Comparison of ENCODE assay signal across 9 mouse cellular contexts in the genomic region with DNA sequence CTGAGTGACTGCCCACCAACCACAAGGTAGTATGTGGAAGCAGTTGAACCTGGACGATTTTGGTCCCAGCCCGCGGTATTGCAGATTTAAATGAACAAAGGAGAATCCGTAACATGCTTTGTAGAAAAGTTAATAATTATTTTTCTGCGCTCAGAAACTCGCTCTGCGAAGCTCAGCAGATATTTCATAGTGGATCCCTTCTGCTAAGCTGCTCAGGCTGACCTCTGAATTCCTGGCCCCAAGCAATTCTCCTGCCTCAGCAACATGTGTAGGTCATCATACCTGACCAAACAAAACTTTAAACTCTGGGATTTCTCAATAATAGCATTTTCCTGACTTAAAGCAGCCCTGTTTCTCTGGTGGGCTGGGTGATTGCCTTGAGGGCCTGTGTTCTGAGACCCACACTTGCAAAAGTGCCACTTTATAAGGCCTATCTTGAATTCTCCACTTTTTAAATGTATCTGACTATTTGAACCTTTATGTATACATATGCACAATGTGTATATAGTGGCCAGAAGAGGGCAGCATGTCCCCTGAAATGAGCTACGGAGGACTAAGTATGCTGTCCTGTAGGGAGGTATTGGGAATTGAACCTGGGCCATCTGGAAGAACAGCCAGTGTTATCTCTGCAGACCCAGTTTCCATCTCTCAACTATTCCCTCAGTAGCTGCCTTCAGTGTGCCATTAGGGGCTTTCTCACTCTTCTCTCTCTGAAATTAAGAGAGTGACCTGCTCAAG. TPM values are rescaled to one million over a fixed set of nuclear protein-coding genes. Genes with fewer than 3 reads are reported as not detected.
A peak's percentile ranks its signal among the peaks of the same experiment; 100 is the strongest.
DNase-seq lines count a peak whose midpoint lies in the region; ATAC-seq and TF ChIP-seq lines count a peak whose summit lies in the region.
"Had no signal": no experiment of that assay in that cellular context is flagged by ENCODE, and none has a peak within 500 bp of the region (broad histone marks: within the 10 kb centered on the region; RNA-seq: fewer than 3 reads in every experiment).

No protein-coding gene starts in this region.

- peak; percentile 7; the same call in 1 of the 2 replicates for TF ChIP-seq CTCF in spleen, adult 2 months (IDR thresholded peaks at IDR 0.05; ENCODE audit: extremely low read depth, insufficient read depth, insufficient read length, insufficient replicate concordance)

- 90% methylated on average over 8 of the region's 8 CpGs for WGBS in forebrain, embryonic 11.5 days
- 86% methylated on average over 8 of the region's 8 CpGs for WGBS in forebrain, embryonic 16.5 days
- WGBS in spleen, adult 2 months = 86% methylated on average over 8 of the region's 8 CpGs
- WGBS in intestine, embryonic 16.5 days = 86% methylated on average over 8 of the region's 8 CpGs

- H3K4me3 ChIP-seq in forebrain, embryonic 11.5 days (ENCODE audit: low read depth, low read length) = no peak overlapping the region
- no peak overlapping the region for H3K4me3 ChIP-seq in forebrain, embryonic 16.5 days (replicated peaks; ENCODE audit: low read length)
- no peak overlapping the region for H3K4me3 ChIP-seq in spleen, adult 2 months (ENCODE audit: extremely low read depth, insufficient read depth, insufficient read length)
- no peak overlapping the region for H3K4me3 ChIP-seq in intestine, embryonic 16.5 days (ENCODE audit: low read length)
- H3K4me3 ChIP-seq: heart, embryonic 15.5 days had no signal

- H3K27ac ChIP-seq in forebrain, embryonic 11.5 days (ENCODE audit: low read depth, low read length) = no peak overlapping the region
- H3K27ac ChIP-seq in forebrain, embryonic 16.5 days (ENCODE audit: low read length) = no peak overlapping the region
- H3K27ac ChIP-seq in spleen, adult 2 months (ENCODE audit: insufficient read depth, low read length) = no peak overlapping the region
- no peak overlapping the region for H3K27ac ChIP-seq in intestine, embryonic 16.5 days (ENCODE audit: low read length)
- H3K27ac ChIP-seq: heart, embryonic 15.5 days had no signal

- H3K4me2 ChIP-seq in forebrain, embryonic 11.5 days (ENCODE audit: low read depth, low read length, severe bottlenecking) = no peak overlapping the region
- H3K4me2 ChIP-seq in forebrain, embryonic 16.5 days (ENCODE audit: low read length) = no peak overlapping the region
- H3K4me2 ChIP-seq in intestine, embryonic 16.5 days (ENCODE audit: low read depth, low read length) = no peak overlapping the region
- H3K4me2 ChIP-seq: heart, embryonic 15.5 days had no signal

- no peaks in the 10 kb centered on the region for H3K9me3 ChIP-seq in forebrain, embryonic 11.5 days (ENCODE audit: control insufficient read depth, low read length)
- no peaks in the 10 kb centered on the region for H3K9me3 ChIP-seq in forebrain, embryonic 16.5 days (ENCODE audit: control insufficient read depth, low read length)
- H3K9me3 ChIP-seq in intestine, embryonic 16.5 days (ENCODE audit: control insufficient read depth, low read length) = no peaks in the 10 kb centered on the region
- H3K9me3 ChIP-seq: heart, embryonic 15.5 days had no signal

- H3K9ac ChIP-seq in forebrain, embryonic 11.5 days (ENCODE audit: low read length) = no peak overlapping the region
- H3K9ac ChIP-seq in forebrain, embryonic 16.5 days (replicated peaks; ENCODE audit: low read depth, low read length) = no peak overlapping the region
- H3K9ac ChIP-seq in intestine, embryonic 16.5 days (ENCODE audit: low read depth, low read length) = no peak overlapping the region
- H3K9ac ChIP-seq: heart, embryonic 15.5 days had no signal

- H3K36me3 ChIP-seq in forebrain, embryonic 11.5 days (ENCODE audit: control insufficient read depth, insufficient read depth, low read length) = peaks cover 15% of the 10 kb centered on the region; the same call in 1 of the 2 replicates
- peaks cover 47% of the 10 kb centered on the region for H3K36me3 ChIP-seq in forebrain, embryonic 16.5 days (ENCODE audit: control insufficient read depth, insufficient read depth)
- H3K36me3 ChIP-seq in spleen, adult 2 months (ENCODE audit: control insufficient read depth, insufficient read depth, low read length) = peaks cover 23% of the 10 kb centered on the region
- H3K36me3 ChIP-seq in intestine, embryonic 16.5 days (ENCODE audit: control insufficient read depth, insufficient read depth, low read length) = peaks cover 22% of the 10 kb centered on the region

- intact Hi-C loops in left cerebral cortex, postnatal 10 days (cut with DNase I) = no loop called here

- TF ChIP-seq POLR2A in spleen, adult 2 months (IDR thresholded peaks at IDR 0.05; ENCODE audit: low read depth, low read length) = no peak

- no peaks in the 10 kb centered on the region for H3K4me1 ChIP-seq in forebrain, embryonic 11.5 days (replicated peaks; ENCODE audit: control insufficient read depth, insufficient read depth, low read length)
- H3K4me1 ChIP-seq in forebrain, embryonic 16.5 days (replicated peaks; ENCODE audit: control insufficient read depth, insufficient read depth, low read length) = no peaks in the 10 kb centered on the region
- no peaks in the 10 kb centered on the region for H3K4me1 ChIP-seq in spleen, adult 2 months (ENCODE audit: control insufficient read depth, insufficient read depth, insufficient read length)
- no peaks in the 10 kb centered on the region for H3K4me1 ChIP-seq in intestine, embryonic 16.5 days (ENCODE audit: control insufficient read depth, insufficient read depth, low read length)
- H3K4me1 ChIP-seq: heart, embryonic 15.5 days had no signal

- DNase-seq in forebrain, embryonic 11.5 days (ENCODE audit: low spot score) = peak; percentile 43
- peak; percentile 26 to 41 for DNase-seq in spleen, adult 2 months (ENCODE audit: low read depth in 1 of 2, low spot score in 2 of 2)
- no peak for DNase-seq in spleen, postnatal 4 days (ENCODE audit: low spot score in 2 of 2)
- DNase-seq in forelimb bud, embryonic 11.5 days (ENCODE audit: low read depth, low spot score) = peak; percentile 20
- DNase-seq in mesoderm, embryonic 11.5 days (ENCODE audit: low read depth, low spot score) = peak; percentile 29
- no peak for DNase-seq in left cerebral cortex, postnatal 10 days (ENCODE audit: extremely low spot score in 1 of 2, low spot score in 2 of 2)

- no peaks in the 10 kb centered on the region for H3K27me3 ChIP-seq in forebrain, embryonic 11.5 days (ENCODE audit: control insufficient read depth, insufficient read depth, low read length)
- H3K27me3 ChIP-seq in forebrain, embryonic 16.5 days (replicated peaks; ENCODE audit: control insufficient read depth, insufficient read depth, low read length) = no peaks in the 10 kb centered on the region
- H3K27me3 ChIP-seq in spleen, adult 2 months (ENCODE audit: control insufficient read depth, insufficient read depth, low read length) = no peaks in the 10 kb centered on the region
- no peaks in the 10 kb centered on the region for H3K27me3 ChIP-seq in intestine, embryonic 16.5 days (replicated peaks; ENCODE audit: control insufficient read depth, insufficient read depth, low read length)
- H3K27me3 ChIP-seq: heart, embryonic 15.5 days had no signal

- ATAC-seq in forebrain, embryonic 11.5 days (replicated peaks; ENCODE audit: low FRiP score) = no peak
- ATAC-seq in forebrain, embryonic 16.5 days = no peak
- ATAC-seq in intestine, embryonic 16.5 days = no peak

RNA-seq across cellular contexts. Expression of gene Klhl11, which starts 13.4 kb away (rescaled TPM):
- polyA plus RNA-seq in forebrain, embryonic 11.5 days (2014; fragmentation: Nextera tagmentation; extraction: Ambion mirVana) = 15.5 and 15.7 TPM in 2 replicates
- 14.3 and 17.4 TPM in 2 replicates for polyA plus RNA-seq in forebrain, embryonic 16.5 days (2015; fragmentation: Nextera tagmentation; extraction: Ambion mirVana)
- 2.6 and 4.2 TPM in 2 replicates for polyA plus RNA-seq in spleen, adult 2 months (2012; rRNA removed)
- 10 to 100 TPM; 64.3 to 67.2 TPM for total RNA-seq in left cerebral cortex, postnatal 10 days (2021)
- 4.0 TPM in 2 replicates for polyA plus RNA-seq in intestine, embryonic 16.5 days (2015; fragmentation: Nextera tagmentation; extraction: Ambion mirVana)

RNA-seq across cellular contexts. Expression of gene Acly, which starts 41.8 kb away (rescaled TPM):
- 294 TPM in 2 replicates for polyA plus RNA-seq in forebrain, embryonic 11.5 days (2014; fragmentation: Nextera tagmentation; extraction: Ambion mirVana)
- polyA plus RNA-seq in forebrain, embryonic 16.5 days (2015; fragmentation: Nextera tagmentation; extraction: Ambion mirVana) = 242 and 248 TPM in 2 replicates
- polyA plus RNA-seq in spleen, adult 2 months (2012; rRNA removed) = 57.4 and 58.6 TPM in 2 replicates
- total RNA-seq in left cerebral cortex, postnatal 10 days (2021) = 100 to 1,000 TPM; 138 to 151 TPM
- 131 and 132 TPM in 2 replicates for polyA plus RNA-seq in intestine, embryonic 16.5 days (2015; fragmentation: Nextera tagmentation; extraction: Ambion mirVana)

RNA-seq across cellular contexts. Expression of gene Klhl10, which starts 44.3 kb away (rescaled TPM):
- 0.41 and 0.85 TPM in 2 replicates for polyA plus RNA-seq in forebrain, embryonic 11.5 days (2014; fragmentation: Nextera tagmentation; extraction: Ambion mirVana)
- polyA plus RNA-seq in forebrain, embryonic 16.5 days (2015; fragmentation: Nextera tagmentation; extraction: Ambion mirVana) = 0.62 and 0.80 TPM in 2 replicates
- polyA plus RNA-seq in spleen, adult 2 months (2012; rRNA removed) = 0.18 and 0.27 TPM in 2 replicates
- 1 to 10 TPM; 1.6 to 1.9 TPM for total RNA-seq in left cerebral cortex, postnatal 10 days (2021)
- 0.37 and 0.39 TPM in 2 replicates for polyA plus RNA-seq in intestine, embryonic 16.5 days (2015; fragmentation: Nextera tagmentation; extraction: Ambion mirVana)

RNA-seq across cellular contexts. Expression of gene Nt5c3b, which starts 44.4 kb away (rescaled TPM):
- polyA plus RNA-seq in forebrain, embryonic 11.5 days (2014; fragmentation: Nextera tagmentation; extraction: Ambion mirVana) = 104 and 115 TPM in 2 replicates
- polyA plus RNA-seq in forebrain, embryonic 16.5 days (2015; fragmentation: Nextera tagmentation; extraction: Ambion mirVana) = 104 and 120 TPM in 2 replicates
- 28.8 and 40.8 TPM in 2 replicates for polyA plus RNA-seq in spleen, adult 2 months (2012; rRNA removed)
- 10 to 100 TPM; 71.4 to 77.1 TPM for total RNA-seq in left cerebral cortex, postnatal 10 days (2021)
- 82.5 and 85.8 TPM in 2 replicates for polyA plus RNA-seq in intestine, embryonic 16.5 days (2015; fragmentation: Nextera tagmentation; extraction: Ambion mirVana)

RNA-seq across cellular contexts. Expression of gene Ttc25, which starts 59.4 kb away (rescaled TPM):
- 1.3 and 1.9 TPM in 2 replicates for polyA plus RNA-seq in forebrain, embryonic 11.5 days (2014; fragmentation: Nextera tagmentation; extraction: Ambion mirVana)
- 1.0 and 2.0 TPM in 2 replicates for polyA plus RNA-seq in forebrain, embryonic 16.5 days (2015; fragmentation: Nextera tagmentation; extraction: Ambion mirVana)
- polyA plus RNA-seq in spleen, adult 2 months (2012; rRNA removed) = 0.04 and 0.07 TPM in 2 replicates
- total RNA-seq in left cerebral cortex, postnatal 10 days (2021) = under 1 TPM; 0.53 to 0.77 TPM
- polyA plus RNA-seq in intestine, embryonic 16.5 days (2015; fragmentation: Nextera tagmentation; extraction: Ambion mirVana) = 0.24 and 0.45 TPM in 2 replicates

Comparison
In these comparisons a context has a peak if more than half of its experiments do, and no peak if none do; other contexts are left out.
1. DNase-seq: peak in forebrain, embryonic 11.5 days (single experiment), spleen, adult 2 months (2 of 2), forelimb bud, embryonic 11.5 days (single experiment) and mesoderm, embryonic 11.5 days (single experiment); none in spleen, postnatal 4 days (0 of 2) and left cerebral cortex, postnatal 10 days (0 of 2).